Mouse (Mus musculus): Measurements from ENCODE around the gene Gm10382.

- TF ChIP-seq CTCF (IDR thresholded peaks at IDR 0.05; ENCODE audit: low read depth) = no peak
- no peak for TF ChIP-seq EP300 (IDR thresholded peaks at IDR 0.05; ENCODE audit: low read depth)
Observed at GRCm38 (mm10) chr5:125384512-125385214, 4.5 kb upstream of the Gm10382 start.

Measured in liver, postnatal 0 days (tissue).